Mouse (Mus musculus) lung, adult 2 months (tissue): ENCODE measurements at regions not wholly inside any gene's neighbourhood (a gene's known extent, or its start where the extent isn't known, plus 50 kb on each side); places are given as distances from the start of the nearest gene placed in this dataset.

Source experiments
- CTCF ChIP-seq: fragments of 200-500 bp; IDR thresholded peaks from 2 replicates; pipeline ENCODE4 v1.5.1; 2011; ENCODE audit warnings: mild to moderate bottlenecking, low read length, control low read depth; ENCODE audit not compliant: insufficient read depth
- POLR2A ChIP-seq: fragments of 200-500 bp; IDR thresholded peaks from 2 replicates; pipeline ENCODE4 v1.6.1; 2011; ENCODE audit warnings: low read depth, mild to moderate bottlenecking, control low read depth, low read length, borderline replicate concordance; ENCODE audit errors: extremely low read depth

- TF ChIP-seq CTCF (no peak), POLR2A (no peak)
Measured at GRCm38 (mm10) chr14:76817189-76817772, 219.3 kb upstream of the Ccdc122 start.
